Mouse (Mus musculus) hematopoietic stem cell, adult 5-6 weeks (primary cell): ENCODE measurements around the gene Gm7247. TPM values are rescaled to one million over a fixed set of nuclear protein-coding genes. Genes with fewer than 3 reads are reported as not detected.
"Not testable (repeated sequence)": the region's sequence is repeated elsewhere in the genome, so short reads cannot be mapped to it uniquely, and the experiment has no call there.

ENCODE experiments used
- ATAC-seq, 2 experiments: fragments of 125-278 bp in 1 of 2; replicated peaks in 1 of 2; 2 replicates each; pipeline ENCODE4 v1.8.0; 2016 to 2017; ENCODE audit warnings: inconsistent platforms in 2 of 2, mild to moderate bottlenecking in 2 of 2, moderate number of reproducible peaks in 2 of 2, low read depth in 1 of 2, moderate TSS enrichment in 1 of 2; ENCODE audit not compliant: low FRiP score in 2 of 2, poor library complexity in 2 of 2, severe bottlenecking in 2 of 2, insufficient read depth in 1 of 2, low TSS enrichment in 1 of 2
- total RNA-seq: library from RNA; stranded (forward); fragments of 172-1452, 232-1000 nt; gene quantifications from 2 replicates; pipeline ENCODE4 v1.2.3, GENCODE M21; 2017

Gene Gm7247
- total RNA-seq, result not detected in 2 replicates

DNA sequence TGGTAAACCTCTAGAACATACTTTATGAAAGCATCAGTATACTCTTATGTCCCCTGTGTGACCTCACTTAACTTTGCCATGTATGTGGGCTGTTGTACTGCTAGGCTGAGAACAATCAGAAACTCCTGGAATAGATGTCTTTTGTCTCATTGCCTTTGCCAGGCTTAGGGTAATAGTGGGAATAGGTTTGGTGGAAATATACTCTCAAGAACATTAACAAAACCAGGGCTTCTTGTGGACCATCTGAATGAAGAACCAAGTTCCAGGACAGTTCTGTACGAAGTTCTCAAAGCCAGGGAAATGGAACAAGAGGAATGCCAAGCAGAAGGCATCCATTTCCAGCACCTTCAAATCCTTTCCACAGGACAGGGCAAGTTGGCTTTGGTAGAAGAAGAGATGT, at the start of gene Gm7247:
Gene Gm7247, plus strand, starts transcription at position 301 of the 400 bp plus-strand sequence.
- no peak for ATAC-seq

DNA sequence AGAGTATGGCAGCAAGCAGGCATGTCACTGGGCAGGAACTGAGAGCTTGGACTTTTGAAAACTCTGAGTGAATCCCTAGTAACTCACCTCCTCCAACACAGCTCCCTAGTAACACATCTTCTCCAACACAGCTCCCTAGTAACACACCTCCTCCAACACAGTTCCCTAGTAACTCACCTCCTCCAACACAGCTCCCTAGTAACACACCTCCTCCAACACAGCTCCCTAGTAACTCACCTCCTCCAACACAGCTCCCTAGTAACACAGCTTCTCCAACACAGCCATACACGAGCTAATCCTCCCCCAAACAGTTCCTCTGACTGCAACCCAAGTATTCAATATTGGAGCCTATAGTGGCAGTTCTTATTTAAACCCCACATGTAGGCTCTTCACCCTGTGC, 37.6 kb upstream of the Gm7247 start:
- no peak for ATAC-seq

DNA sequence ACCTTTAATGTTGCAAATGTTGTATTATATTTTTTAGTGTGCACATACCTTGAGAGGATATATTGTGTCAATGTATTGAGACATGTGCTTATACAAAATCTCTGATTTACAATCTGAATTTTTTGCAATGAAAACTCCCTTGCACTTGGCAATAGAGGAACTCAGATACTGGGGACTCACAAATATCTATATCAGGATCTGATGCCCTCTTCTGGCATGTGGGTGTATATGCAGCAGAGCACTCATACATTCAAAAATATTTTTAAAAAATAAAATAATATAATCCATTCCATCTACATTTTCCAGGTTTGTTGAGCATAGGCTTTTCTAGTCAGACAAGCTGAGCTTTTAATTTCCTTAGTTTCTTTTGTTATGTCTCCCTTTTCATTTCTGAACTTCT, 15.5 kb upstream of the Gm7247 start:
- no peak; a peak in 2 of 4 replicates for ATAC-seq

DNA sequence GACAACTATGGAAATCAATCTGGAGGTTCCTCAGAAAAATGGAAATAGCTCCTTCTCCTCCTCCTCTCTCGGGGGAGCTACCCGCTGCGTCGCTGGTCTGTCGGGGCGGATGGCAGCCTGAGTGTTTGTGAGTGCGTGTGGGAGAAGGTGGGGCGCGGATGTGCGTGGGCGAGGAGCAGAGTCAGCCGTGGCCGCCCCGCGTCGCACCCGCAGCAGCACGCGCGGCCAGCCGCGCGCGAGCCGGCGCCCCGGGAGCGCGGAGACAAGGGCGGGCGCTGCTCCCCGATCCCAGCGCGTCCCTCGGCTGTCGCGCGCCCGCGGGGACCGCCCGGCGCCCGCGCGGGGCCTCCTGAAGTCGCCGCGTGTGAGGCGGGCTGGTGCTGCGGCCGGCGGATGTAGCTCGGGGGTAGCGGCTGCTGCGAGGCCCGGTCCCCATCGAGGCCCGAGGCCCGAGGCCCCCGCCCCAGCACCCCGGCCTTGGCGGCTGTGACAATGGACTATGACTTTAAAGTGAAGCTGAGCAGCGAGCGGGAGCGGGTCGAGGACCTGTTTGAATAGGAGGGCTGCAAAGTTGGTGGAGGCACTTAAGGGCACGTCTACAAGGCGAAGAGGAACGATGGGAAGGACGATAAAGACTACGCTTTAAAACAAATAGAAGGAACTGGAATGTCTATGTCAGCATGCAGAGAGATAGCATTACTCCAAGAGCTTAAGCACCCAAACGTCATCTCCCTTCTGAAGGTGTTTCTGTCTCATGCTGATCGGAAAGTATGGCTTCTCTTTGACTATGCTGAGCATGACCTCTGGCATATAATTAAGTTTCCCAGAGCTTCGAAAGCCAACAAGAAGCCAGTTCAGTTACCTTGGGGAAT, 3.2 kb upstream of the Gm7247 start:
- peak; percentile 58 for ATAC-seq

DNA sequence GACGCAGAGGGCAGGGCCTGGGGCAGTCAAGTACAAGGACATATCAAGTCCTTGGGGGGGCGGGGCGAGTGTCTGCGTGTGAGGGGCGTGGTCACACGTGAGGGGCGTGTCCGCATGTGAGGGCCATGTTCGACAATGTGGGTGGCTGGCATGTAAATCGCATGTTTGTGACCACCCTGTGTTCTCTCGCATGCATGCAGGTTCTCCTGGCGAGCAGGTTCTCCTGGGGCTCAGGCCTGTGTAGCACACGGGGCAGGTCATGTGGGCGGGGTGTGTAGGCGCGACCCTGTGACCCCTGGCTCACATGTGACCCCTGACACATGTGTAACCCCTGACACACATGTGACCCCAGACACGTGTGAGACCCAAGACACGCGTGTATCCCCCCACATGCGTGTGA, 21.2 kb downstream of the Gm7247 start:
- no peak for ATAC-seq

DNA sequence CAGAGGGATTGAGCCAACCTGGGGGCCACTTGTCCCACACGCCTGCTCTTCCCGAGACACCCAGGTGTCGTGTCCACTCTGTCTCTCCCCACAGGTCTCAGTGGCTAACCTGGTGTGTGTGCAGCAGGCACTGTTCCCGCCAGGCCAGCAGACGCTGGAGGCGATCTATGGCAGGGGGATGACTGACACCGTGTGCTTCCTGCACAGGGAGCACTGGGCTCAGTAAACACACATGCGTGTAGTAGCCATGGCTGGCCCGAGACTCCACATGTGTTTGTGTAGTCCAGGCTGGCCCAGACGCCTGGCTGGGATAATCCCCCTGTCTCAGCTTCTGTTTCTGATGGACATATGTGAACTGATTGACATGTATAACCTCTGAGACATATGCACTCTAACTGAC, 22.8 kb downstream of the Gm7247 start:
- peak in 1 of 2 experiments; percentile 34; a peak in 1 of 4 replicates for ATAC-seq

DNA sequence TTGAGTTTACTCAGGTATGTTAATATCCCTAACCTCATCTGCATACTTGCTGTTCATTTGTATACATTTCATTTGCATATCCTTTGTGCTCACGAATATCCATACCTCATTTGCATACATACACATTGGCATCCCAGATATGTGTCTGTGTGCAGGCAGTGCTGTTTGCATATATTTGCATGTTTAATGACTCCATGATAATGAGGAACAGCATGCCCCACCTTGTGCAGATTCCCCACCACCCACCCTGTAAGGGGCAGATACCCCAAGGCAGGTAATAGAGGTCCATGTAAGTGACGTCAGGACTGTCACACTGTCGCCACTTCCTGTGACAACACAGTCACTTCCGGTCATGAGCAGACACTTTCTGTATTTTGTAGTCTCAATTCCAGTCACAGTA, 24.2 kb downstream of the Gm7247 start:
- peak; percentile 61 to 76 for ATAC-seq

DNA sequence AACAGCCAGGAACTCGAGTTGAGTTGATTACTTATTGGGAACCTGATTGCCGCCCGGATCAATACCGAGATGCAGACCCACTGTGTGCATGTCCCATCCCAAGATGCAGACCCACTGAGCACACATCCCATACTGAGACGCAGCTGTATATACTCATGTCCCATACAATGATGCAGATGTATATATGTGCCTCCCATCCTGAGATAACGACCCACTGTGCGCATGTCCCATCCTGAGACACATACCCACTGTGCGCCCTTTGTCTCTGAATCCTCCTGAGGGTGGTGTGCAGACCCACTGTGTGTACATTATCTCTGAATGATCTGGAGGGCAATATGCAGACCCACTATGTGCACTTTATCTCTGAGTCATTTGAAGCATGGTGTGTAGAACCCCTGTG, 26.2 kb downstream of the Gm7247 start:
- ATAC-seq, result no peak

DNA sequence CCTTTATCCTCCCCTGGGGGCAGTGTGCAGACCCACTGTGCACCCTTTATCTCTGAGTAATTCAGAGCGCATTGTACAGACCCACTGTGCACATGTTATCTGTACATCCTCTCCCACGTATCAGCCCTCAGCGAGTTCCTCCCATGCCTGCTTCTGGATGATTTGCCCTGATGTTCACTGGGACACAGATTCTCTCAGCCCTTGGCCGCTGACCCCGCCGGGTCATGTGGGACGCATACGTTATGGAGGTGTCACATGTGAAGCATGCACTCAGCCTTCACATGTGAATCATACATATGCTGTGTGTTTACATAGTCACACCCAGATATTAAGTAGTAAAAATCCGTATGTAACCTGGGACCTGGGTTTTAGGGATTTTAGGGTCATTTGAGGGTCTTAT, 26.7 kb downstream of the Gm7247 start:
- ATAC-seq, result no peak

DNA sequence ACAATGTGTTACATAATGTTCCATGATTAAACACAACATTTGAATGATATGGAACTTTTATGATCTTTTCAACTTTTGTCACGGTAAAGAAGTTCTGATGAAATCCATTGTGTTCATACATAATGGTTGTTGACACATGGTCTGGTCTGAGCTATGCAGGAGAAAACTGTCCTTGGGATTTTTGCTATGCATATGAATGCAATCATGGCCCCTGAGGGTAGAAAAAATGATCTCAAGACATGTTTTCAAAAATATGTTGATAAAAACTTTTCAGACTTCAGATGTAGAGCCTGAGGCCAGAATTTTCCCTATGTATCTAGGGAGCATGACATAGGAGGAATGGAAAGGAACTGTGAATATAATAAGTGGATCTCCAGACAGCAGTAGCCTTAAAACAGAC, 49.0 kb downstream of the Gm7247 start, which contains the start of gene Vmn2r88:
Gene Vmn2r88, plus strand, starts transcription at position 301 of the 400 bp plus-strand sequence.
- ATAC-seq, result no peak

DNA sequence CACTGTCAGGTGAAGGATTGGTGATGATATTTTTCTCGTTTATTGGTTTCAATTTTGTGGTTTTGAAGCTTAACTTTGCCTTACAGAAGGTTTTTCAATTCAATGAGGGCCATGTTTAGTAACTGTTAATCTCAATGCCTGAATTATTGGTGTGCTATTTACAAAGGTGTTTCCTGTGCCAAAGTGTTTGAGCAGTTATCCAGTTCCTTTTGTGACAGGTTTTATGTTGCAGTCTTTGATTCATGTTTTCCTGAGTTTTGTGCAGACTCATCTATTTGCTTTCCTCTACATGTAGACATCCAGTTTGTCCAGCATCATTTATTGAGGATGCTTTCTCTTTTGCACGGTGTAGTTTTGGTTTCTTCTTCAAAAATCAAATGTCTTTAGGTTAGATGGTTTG, 62.3 kb downstream of the Gm7247 start:
- peak; percentile 59 to 69 for ATAC-seq

DNA sequence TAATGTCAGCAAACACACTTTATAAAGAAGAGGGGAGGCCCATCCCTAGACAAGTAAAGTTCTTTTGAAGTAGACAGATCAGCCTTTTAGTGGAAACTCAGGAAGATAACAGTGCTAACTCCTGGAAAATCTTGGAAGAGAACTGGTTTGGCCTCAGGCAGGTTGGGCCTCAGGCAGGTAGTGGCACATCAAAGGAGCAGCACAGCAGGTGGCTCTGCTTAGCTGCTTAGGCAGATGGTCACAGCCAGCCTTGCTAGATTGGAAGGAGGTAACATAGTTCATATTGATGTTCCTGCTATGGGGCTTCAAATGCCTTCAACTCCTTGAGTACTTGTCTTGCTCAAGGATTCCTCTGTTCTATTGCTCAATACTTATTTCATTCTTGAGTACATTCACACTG, 68.6 kb downstream of the Gm7247 start:
- not testable (repeated sequence) for ATAC-seq

DNA sequence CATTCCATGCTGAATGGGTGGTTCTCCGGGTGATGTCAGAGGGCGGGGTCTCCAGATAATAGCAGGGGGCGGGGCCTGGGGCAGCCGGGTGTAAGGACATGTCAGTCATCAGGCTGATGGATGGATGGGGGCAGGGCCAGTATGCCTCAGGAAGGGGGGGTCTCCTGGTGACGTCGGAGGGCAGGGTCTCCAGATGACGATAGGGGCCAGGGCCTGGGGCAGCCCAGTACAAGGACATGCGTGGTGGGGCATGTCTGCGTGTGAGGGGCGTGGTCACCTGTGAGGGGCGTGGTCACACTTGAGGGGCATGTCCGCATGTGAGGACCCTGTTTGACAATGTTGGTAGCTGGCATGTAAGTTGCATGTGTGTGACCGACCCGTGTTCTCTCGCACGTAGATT, 73.0 kb downstream of the Gm7247 start:
- ATAC-seq, result no peak

DNA sequence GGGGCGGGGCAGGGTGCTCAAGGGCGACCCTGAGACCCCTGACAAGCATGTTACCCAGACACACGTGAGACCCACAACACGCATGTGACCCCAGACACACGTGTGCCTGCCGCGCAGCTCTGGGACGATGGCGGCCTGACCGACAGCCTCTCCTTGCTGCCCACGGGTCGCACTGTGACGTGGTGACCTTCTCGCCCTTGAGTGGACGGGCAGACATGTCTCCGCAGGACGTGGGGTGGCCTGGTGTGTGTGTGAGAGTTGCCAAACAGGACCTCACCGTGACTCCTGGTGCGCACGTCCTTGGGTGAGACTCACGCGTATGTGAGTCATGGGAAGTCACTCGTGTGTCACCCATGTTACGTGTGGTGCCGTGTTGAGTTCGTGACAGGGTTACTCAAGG, 73.5 kb downstream of the Gm7247 start:
- no peak for ATAC-seq

DNA sequence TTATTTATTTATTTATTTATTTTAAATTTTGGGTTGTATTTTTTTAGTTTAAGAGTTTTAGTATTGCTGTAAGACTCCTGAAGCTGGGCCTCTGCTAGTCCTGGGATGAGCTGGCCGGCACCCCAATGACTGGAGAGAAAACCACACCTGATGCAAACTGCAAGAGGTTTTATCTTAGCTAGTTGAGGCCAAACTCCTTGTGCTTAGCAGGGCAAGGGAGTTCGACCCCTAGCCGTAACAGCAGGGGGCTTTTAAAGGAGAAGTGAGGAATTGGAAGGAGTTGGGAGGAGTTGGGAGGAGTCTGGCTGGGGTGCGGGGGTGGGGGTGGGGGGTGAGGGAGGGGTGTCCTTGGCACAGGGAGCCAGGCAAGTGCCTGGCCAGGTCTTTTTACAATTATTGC, 77.4 kb downstream of the Gm7247 start:
- ATAC-seq, result no peak

DNA sequence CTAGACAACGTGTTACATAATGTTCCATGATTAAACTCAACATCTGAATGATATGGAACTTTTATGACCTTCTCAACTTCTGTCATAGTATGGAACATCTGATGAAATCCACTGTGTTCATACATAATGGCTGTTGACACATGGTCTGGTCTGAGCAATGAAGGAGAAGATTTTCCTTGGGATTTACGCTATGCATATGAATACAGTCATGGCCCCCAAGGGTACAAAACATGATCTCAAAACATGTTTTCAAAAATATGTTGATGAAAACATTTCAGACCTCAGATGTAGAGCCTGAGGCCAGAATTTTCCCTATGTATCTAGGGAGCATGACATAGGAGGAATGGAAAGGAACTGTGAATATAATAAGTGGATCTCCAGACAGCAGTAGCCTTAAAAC, 90.0 kb downstream of the Gm7247 start, which contains the start of gene Vmn2r89:
Gene Vmn2r89, plus strand, starts transcription at position 301 of the 400 bp plus-strand sequence.
- not testable (repeated sequence) for ATAC-seq

DNA sequence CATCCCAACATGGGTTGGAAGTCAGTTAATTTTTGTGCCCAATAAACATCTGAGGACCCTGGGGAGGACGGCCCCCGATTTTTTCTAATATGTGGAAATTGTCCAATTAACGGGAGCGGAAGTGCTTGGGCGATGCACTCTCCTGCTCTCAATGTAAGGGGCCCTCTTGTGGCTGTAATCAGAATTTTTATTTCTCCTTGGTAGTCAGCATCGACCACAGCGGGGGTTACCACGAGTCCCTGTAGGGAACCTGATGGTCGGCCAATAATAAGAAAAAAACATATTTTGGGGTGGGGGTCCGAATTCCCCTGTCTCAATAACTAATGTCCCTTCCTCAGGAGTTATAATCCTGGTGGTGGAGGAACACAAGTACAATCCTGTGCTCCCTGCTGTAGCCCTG, 118.7 kb downstream of the Gm7247 start:
- not testable (repeated sequence) for ATAC-seq

DNA sequence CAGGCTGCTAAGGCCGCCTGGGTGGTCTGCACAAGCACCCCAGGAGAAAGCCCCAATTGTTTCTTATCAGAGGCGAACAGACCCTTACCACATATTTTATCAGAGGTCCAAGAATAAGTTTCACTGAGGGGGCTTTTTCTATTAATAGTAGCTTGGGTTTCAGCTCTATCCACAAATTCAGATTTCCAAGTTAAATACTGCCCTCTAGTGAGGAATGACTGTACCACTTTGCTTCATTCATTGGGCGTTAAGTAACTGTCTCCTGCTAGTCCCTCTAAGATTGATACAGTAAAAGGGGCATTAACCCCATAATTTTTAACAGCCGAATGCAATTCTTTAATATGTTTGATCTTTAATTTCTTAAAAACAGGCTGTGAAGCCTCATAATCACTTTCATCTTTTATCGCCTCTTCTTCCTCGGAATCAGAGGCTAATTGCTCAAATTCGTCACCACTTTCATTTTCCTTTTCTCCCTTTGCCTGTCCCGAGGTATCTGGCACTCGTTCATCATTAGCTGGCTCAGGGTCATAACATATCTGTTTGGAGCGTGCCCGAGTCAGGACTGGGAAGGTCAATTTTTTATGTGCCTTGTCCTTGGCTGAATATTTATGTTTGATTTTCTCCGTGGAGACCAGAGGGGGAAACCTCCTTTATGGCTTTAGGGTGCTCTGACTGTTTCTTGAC, 119.9 kb downstream of the Gm7247 start:
- ATAC-seq, result not testable (repeated sequence)
